ENCODE assay signal across 8 mouse cellular contexts in the genomic region with DNA sequence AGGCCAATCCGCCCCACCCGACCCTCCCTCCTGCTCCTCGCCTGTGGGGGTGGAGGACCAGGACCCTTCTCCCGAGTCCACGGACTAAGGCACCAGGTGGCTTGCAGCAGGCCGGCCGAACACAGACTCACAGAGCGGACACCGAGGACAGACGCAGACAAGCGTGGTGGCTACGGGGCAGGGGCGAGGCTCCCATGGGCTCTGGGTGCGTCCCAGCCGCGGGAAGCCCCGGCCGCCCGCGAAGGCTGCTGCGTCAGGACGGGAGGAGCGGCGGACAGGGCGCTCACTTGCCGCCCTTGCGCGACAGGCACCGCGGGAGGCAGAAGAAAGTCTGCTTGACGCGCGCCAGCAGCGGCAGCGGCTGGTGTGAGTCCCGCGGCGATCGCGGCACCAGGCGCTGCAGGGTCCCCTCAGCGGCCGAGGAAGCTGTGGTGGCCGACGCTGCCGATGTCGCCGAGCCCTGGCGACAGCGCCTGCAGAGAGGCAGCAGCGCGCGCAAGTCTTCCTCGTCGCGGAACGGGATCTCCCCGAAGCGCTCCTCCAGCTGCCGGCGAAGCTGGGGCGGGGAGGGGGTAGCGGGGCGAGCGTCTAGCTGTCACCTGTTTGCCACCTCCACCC. TPM values are rescaled to one million over a fixed set of nuclear protein-coding genes. Genes with fewer than 3 reads are reported as not detected.
DNase-seq lines count a peak whose midpoint lies in the region; ATAC-seq lines count a peak whose summit lies in the region.

No protein-coding gene starts in this region.

- H3K4me1 ChIP-seq in heart, embryonic 14.5 days (ENCODE audit: control insufficient read depth in 2 of 2, insufficient read depth in 2 of 2, low read length in 2 of 2), result peaks cover 3 to 13% of the 10 kb centered on the region in 2 experiments; a peak in 3 of 4 replicates
- H3K4me1 ChIP-seq in midbrain, embryonic 13.5 days (replicated peaks), result peaks cover 16% of the 10 kb centered on the region

- intact Hi-C loops in heart, postnatal 14 days (cut with DNase I), result no loop called here

- H3K4me3 ChIP-seq in heart, embryonic 14.5 days (ENCODE audit: control insufficient read depth in 1 of 2, insufficient read depth in 1 of 2, low read depth in 1 of 2, low read length in 2 of 2), result peak overlapping the region; percentile 43 to 47
- H3K4me3 ChIP-seq in midbrain, embryonic 13.5 days (replicated peaks), result peak overlapping the region; percentile 47

- peak overlapping the region; percentile 92 for H3K4me2 ChIP-seq in heart, embryonic 14.5 days (ENCODE audit: low read length)
- peak overlapping the region; percentile 87 for H3K4me2 ChIP-seq in midbrain, embryonic 13.5 days (replicated peaks)

- no peak overlapping the region for H3K27ac ChIP-seq in heart, embryonic 14.5 days (replicated peaks in 1 of 2; ENCODE audit: control insufficient read depth in 1 of 2, insufficient read depth in 1 of 2, low read depth in 2 of 2, low read length in 2 of 2)
- no peak overlapping the region for H3K27ac ChIP-seq in midbrain, embryonic 13.5 days

- no peaks in the 10 kb centered on the region for H3K36me3 ChIP-seq in heart, embryonic 14.5 days (ENCODE audit: control insufficient read depth, insufficient read depth, low read length)
- H3K36me3 ChIP-seq in midbrain, embryonic 13.5 days, result no peaks in the 10 kb centered on the region

- H3K9me3 ChIP-seq in heart, embryonic 14.5 days (ENCODE audit: control insufficient read depth, low read length), result no peaks in the 10 kb centered on the region
- H3K9me3 ChIP-seq in midbrain, embryonic 13.5 days, result no peaks in the 10 kb centered on the region

- no peak for ATAC-seq in heart, embryonic 14.5 days (ENCODE audit: insufficient number of reproducible peaks, insufficient read depth, low FRiP score, low read depth)
- peak; percentile 28 for ATAC-seq in granulocyte monocyte progenitor cell, adult 5-6 weeks (replicated peaks; ENCODE audit: poor library complexity, severe bottlenecking)
- ATAC-seq in midbrain, embryonic 13.5 days, result peak; percentile 47
- ATAC-seq in megakaryocyte-erythroid progenitor cell, adult 5-6 weeks (replicated peaks; ENCODE audit: low FRiP score, low TSS enrichment, poor library complexity, severe bottlenecking), result no peak

- DNase-seq in heart, postnatal 14 days, result no peak
- peak; percentile 38 for DNase-seq in brain, adult 2 months (ENCODE audit: low read depth, low spot score)
- DNase-seq in gastrocnemius, adult 18-20 months (ENCODE audit: low spot score), result no peak
- no peak for DNase-seq in T-cell, adult 2 months (ENCODE audit: low spot score)

- peaks cover 86% of the 10 kb centered on the region for H3K27me3 ChIP-seq in heart, embryonic 14.5 days (ENCODE audit: control insufficient read depth, insufficient read depth, low read length)
- peaks cover 84% of the 10 kb centered on the region for H3K27me3 ChIP-seq in midbrain, embryonic 13.5 days

- peak overlapping the region; percentile 62 for H3K9ac ChIP-seq in heart, embryonic 14.5 days (ENCODE audit: low read length)
- H3K9ac ChIP-seq in midbrain, embryonic 13.5 days (replicated peaks), result peak overlapping the region; percentile 71

- under 1% methylated on average over 62 of the region's 65 CpGs for WGBS in heart, embryonic 14.5 days
- WGBS in midbrain, embryonic 13.5 days, result under 1% methylated on average over 64 of the region's 65 CpGs

RNA-seq across cellular contexts. Expression of gene Dusp15, which starts 8.5 kb away (rescaled TPM):
- not detected in 2 replicates for polyA plus RNA-seq in heart, embryonic 14.5 days (2014; fragmentation: Nextera tagmentation; extraction: Ambion mirVana)
- total RNA-seq in heart, postnatal 14 days (2021), result under 1 TPM in 1 of 2 experiments, not detected in 1; 0.22 TPM
- total RNA-seq in granulocyte monocyte progenitor cell, adult 5-6 weeks (2014; fragmentation: Nextera tagmentation), result not detected in 2 replicates
- total RNA-seq in granulocyte monocyte progenitor cell, adult 5-6 weeks (2017), result not detected in 2 replicates
- polyA plus RNA-seq in midbrain, embryonic 13.5 days (2015; fragmentation: Nextera tagmentation; extraction: Ambion mirVana), result 3.5 and 6.3 TPM in 2 replicates
- total RNA-seq in megakaryocyte-erythroid progenitor cell, adult 5-6 weeks (2014; fragmentation: Nextera tagmentation), result not detected in 2 replicates
- not detected in 2 replicates for total RNA-seq in megakaryocyte-erythroid progenitor cell, adult 5-6 weeks (2017)
- total RNA-seq in gastrocnemius, adult 18-20 months (2021), result under 1 TPM; 0.26 to 0.34 TPM

RNA-seq across cellular contexts. Expression of gene Foxs1, which starts 10.0 kb away (rescaled TPM):
- polyA plus RNA-seq in heart, embryonic 14.5 days (2014; fragmentation: Nextera tagmentation; extraction: Ambion mirVana), result 5.3 and 5.6 TPM in 2 replicates
- total RNA-seq in heart, postnatal 14 days (2021), result 1 to 10 TPM; 6.0 to 6.7 TPM
- total RNA-seq in granulocyte monocyte progenitor cell, adult 5-6 weeks (2014; fragmentation: Nextera tagmentation), result not detected in 2 replicates
- total RNA-seq in granulocyte monocyte progenitor cell, adult 5-6 weeks (2017), result not detected in 2 replicates
- 3.4 and 3.6 TPM in 2 replicates for polyA plus RNA-seq in midbrain, embryonic 13.5 days (2015; fragmentation: Nextera tagmentation; extraction: Ambion mirVana)
- total RNA-seq in megakaryocyte-erythroid progenitor cell, adult 5-6 weeks (2014; fragmentation: Nextera tagmentation), result not detected in 2 replicates
- not detected in 2 replicates for total RNA-seq in megakaryocyte-erythroid progenitor cell, adult 5-6 weeks (2017)
- total RNA-seq in gastrocnemius, adult 18-20 months (2021), result 1 to 10 TPM in 1 of 2 experiments, under 1 TPM in 1; 0.75 to 1.8 TPM

RNA-seq across cellular contexts. Expression of gene Ttll9, which starts 19.3 kb away (rescaled TPM):
- polyA plus RNA-seq in heart, embryonic 14.5 days (2014; fragmentation: Nextera tagmentation; extraction: Ambion mirVana), result 0.30 TPM in 1 of 2 replicates, not detected in the other
- total RNA-seq in heart, postnatal 14 days (2021), result not detected
- total RNA-seq in granulocyte monocyte progenitor cell, adult 5-6 weeks (2014; fragmentation: Nextera tagmentation), result 2.4 and 13.4 TPM in 2 replicates
- total RNA-seq in granulocyte monocyte progenitor cell, adult 5-6 weeks (2017), result 1.7 and 2.5 TPM in 2 replicates
- polyA plus RNA-seq in midbrain, embryonic 13.5 days (2015; fragmentation: Nextera tagmentation; extraction: Ambion mirVana), result 3.4 and 3.9 TPM in 2 replicates
- total RNA-seq in megakaryocyte-erythroid progenitor cell, adult 5-6 weeks (2014; fragmentation: Nextera tagmentation), result not detected in 2 replicates
- total RNA-seq in megakaryocyte-erythroid progenitor cell, adult 5-6 weeks (2017), result not detected in 2 replicates
- total RNA-seq in gastrocnemius, adult 18-20 months (2021), result not detected

RNA-seq across cellular contexts. Expression of gene Mylk2, which starts 31.9 kb away (rescaled TPM):
- not detected in 2 replicates for polyA plus RNA-seq in heart, embryonic 14.5 days (2014; fragmentation: Nextera tagmentation; extraction: Ambion mirVana)
- under 1 TPM; 0.34 to 0.41 TPM for total RNA-seq in heart, postnatal 14 days (2021)
- not detected in 2 replicates for total RNA-seq in granulocyte monocyte progenitor cell, adult 5-6 weeks (2014; fragmentation: Nextera tagmentation)
- total RNA-seq in granulocyte monocyte progenitor cell, adult 5-6 weeks (2017), result not detected in 2 replicates
- polyA plus RNA-seq in midbrain, embryonic 13.5 days (2015; fragmentation: Nextera tagmentation; extraction: Ambion mirVana), result 0.06 and 0.07 TPM in 2 replicates
- not detected in 2 replicates for total RNA-seq in megakaryocyte-erythroid progenitor cell, adult 5-6 weeks (2014; fragmentation: Nextera tagmentation)
- total RNA-seq in megakaryocyte-erythroid progenitor cell, adult 5-6 weeks (2017), result not detected in 2 replicates
- 100 to 1,000 TPM; 671 to 798 TPM for total RNA-seq in gastrocnemius, adult 18-20 months (2021)

Comparison
In these comparisons a context has a peak if more than half of its experiments do, and no peak if none do; other contexts are left out.
1. ATAC-seq: peak in granulocyte monocyte progenitor cell, adult 5-6 weeks (single experiment) and midbrain, embryonic 13.5 days (single experiment); none in heart, embryonic 14.5 days (single experiment) and megakaryocyte-erythroid progenitor cell, adult 5-6 weeks (single experiment).